Mouse (Mus musculus): ENCODE data around the gene Slc6a9.

Slc6a9 gene

GRCm38 (mm10) chr4:117840821-117841220, 6.5 kb downstream of the Slc6a9 start:
- DNase-seq (ENCODE audit: low spot score) = no peak

GRCm38 (mm10) chr4:117841566-117841965, 7.3 kb downstream of the Slc6a9 start:
- DNase-seq (ENCODE audit: low spot score) = no peak

GRCm38 (mm10) chr4:117843101-117843500, 8.8 kb downstream of the Slc6a9 start:
- no peak for DNase-seq (ENCODE audit: low spot score)

- no peak for DNase-seq (ENCODE audit: low spot score)
Measured at GRCm38 (mm10) chr4:117844467-117844866, 10.2 kb downstream of the Slc6a9 start.

GRCm38 (mm10) chr4:117845316-117845715, 11.0 kb downstream of the Slc6a9 start:
- no peak for DNase-seq (ENCODE audit: low spot score)

- DNase-seq (ENCODE audit: low spot score) = no peak
Measured at GRCm38 (mm10) chr4:117846261-117846660, 12.0 kb downstream of the Slc6a9 start.

- no peak for DNase-seq (ENCODE audit: low spot score)
Measured at GRCm38 (mm10) chr4:117847011-117847410, 12.7 kb downstream of the Slc6a9 start.

- no peak for DNase-seq (ENCODE audit: low spot score)
Measured at GRCm38 (mm10) chr4:117849063-117849462, 14.8 kb downstream of the Slc6a9 start.

GRCm38 (mm10) chr4:117849506-117849905, 15.2 kb downstream of the Slc6a9 start:
- no peak for DNase-seq (ENCODE audit: low spot score)

GRCm38 (mm10) chr4:117850176-117850575, 15.9 kb downstream of the Slc6a9 start:
- DNase-seq (ENCODE audit: low spot score) = no peak

- no peak for DNase-seq (ENCODE audit: low spot score)
Measured at GRCm38 (mm10) chr4:117850871-117851270, 16.6 kb downstream of the Slc6a9 start.

- no peak for DNase-seq (ENCODE audit: low spot score)
Measured at GRCm38 (mm10) chr4:117852152-117852868, 18.0 kb downstream of the Slc6a9 start.

- no peak for DNase-seq (ENCODE audit: low spot score)
Measured at GRCm38 (mm10) chr4:117855146-117855545, 20.8 kb downstream of the Slc6a9 start.

- DNase-seq (ENCODE audit: low spot score) = peak; percentile 77
Measured at GRCm38 (mm10) chr4:117858794-117859193, 24.5 kb downstream of the Slc6a9 start.

GRCm38 (mm10) chr4:117860570-117860969, 26.3 kb downstream of the Slc6a9 start:
- no peak for DNase-seq (ENCODE audit: low spot score)

GRCm38 (mm10) chr4:117862823-117863222, 28.5 kb downstream of the Slc6a9 start:
- no peak for DNase-seq (ENCODE audit: low spot score)

- DNase-seq (ENCODE audit: low spot score) = peak; percentile 49
Measured at GRCm38 (mm10) chr4:117866083-117866482, 31.8 kb downstream of the Slc6a9 start.

GRCm38 (mm10) chr4:117867000-117867399, 32.7 kb downstream of the Slc6a9 start:
- DNase-seq (ENCODE audit: low spot score) = no peak

GRCm38 (mm10) chr4:117867823-117868222, 33.5 kb downstream of the Slc6a9 start:
- DNase-seq (ENCODE audit: low spot score) = peak; percentile 54

- DNase-seq (ENCODE audit: low spot score) = no peak
Measured at GRCm38 (mm10) chr4:117869317-117869716, 35.0 kb downstream of the Slc6a9 start.

- DNase-seq (ENCODE audit: low spot score) = no peak
Measured at GRCm38 (mm10) chr4:117870437-117870836, 36.1 kb downstream of the Slc6a9 start.

GRCm38 (mm10) chr4:117871787-117872186, 37.5 kb downstream of the Slc6a9 start:
- no peak for DNase-seq (ENCODE audit: low spot score)

- DNase-seq (ENCODE audit: low spot score) = no peak
Measured at GRCm38 (mm10) chr4:117872471-117872886, 38.2 kb downstream of the Slc6a9 start, which contains the start of gene Ccdc24. Gene Ccdc24, minus strand, starts transcription at chr4:117872557.

- no peak for DNase-seq (ENCODE audit: low spot score)
Measured at GRCm38 (mm10) chr4:117873615-117874014, 39.3 kb downstream of the Slc6a9 start.

Measured in urinary bladder, postnatal 25 days (tissue).